Mouse (Mus musculus) olfactory bulb, adult 2 months (tissue): ENCODE measurements around the gene Kif1b. TPM values are rescaled to one million over a fixed set of nuclear protein-coding genes. Genes with fewer than 3 reads are reported as not detected.
A peak's percentile ranks its signal among the peaks of the same experiment; 100 is the strongest.

Source experiments
- H3K27ac ChIP-seq: fragments of 200-500 bp; 2 replicates; pipeline ENCODE4 v1.5.1; 2012; ENCODE audit warnings: low read depth, low read length; ENCODE audit not compliant: insufficient read depth
- H3K4me1 ChIP-seq: fragments of 200-500 bp; 2 replicates; pipeline ENCODE4 v1.6.1; 2012; ENCODE audit warnings: low read length; ENCODE audit not compliant: control insufficient read depth, insufficient read depth
- H3K4me3 ChIP-seq: fragments of 200-500 bp; 2 replicates; pipeline ENCODE4 v1.5.1; 2012; ENCODE audit warnings: mild to moderate bottlenecking, low read depth, low read length, moderate library complexity; ENCODE audit not compliant: insufficient read depth
- CTCF ChIP-seq: fragments of 200-500 bp; IDR thresholded peaks from 2 replicates; pipeline ENCODE4 v1.5.1; 2012; ENCODE audit warnings: low read depth, mild to moderate bottlenecking, low read length, moderate library complexity; ENCODE audit not compliant: insufficient read depth
- POLR2A ChIP-seq: fragments of 200-500 bp; IDR thresholded peaks from 2 replicates; pipeline ENCODE4 v1.6.1; 2012; ENCODE audit warnings: mild to moderate bottlenecking, low read depth, low read length, moderate library complexity; ENCODE audit not compliant: insufficient read depth
- WGBS: fragments of 180-500 bp; shearing (Covaris S2); methylation state at CpG from one replicate; pipeline ENCODE4 v1.1.7; 2018; 5-methylcytosine and 5-hydroxymethylcytosine counted together
- polyA plus RNA-seq: library from polyadenylated mRNA; stranded (reverse); fragments of >200 nt; gene quantifications from 2 replicates; pipeline ENCODE4 v1.2.4, GENCODE M21; 2012; ENCODE audit warnings: low replicate concordance; ENCODE audit not compliant: missing spikeins, insufficient read depth, insufficient read length

Gene Kif1b
- polyA plus RNA-seq, 1 experiment: 79.8 TPM

DNA sequence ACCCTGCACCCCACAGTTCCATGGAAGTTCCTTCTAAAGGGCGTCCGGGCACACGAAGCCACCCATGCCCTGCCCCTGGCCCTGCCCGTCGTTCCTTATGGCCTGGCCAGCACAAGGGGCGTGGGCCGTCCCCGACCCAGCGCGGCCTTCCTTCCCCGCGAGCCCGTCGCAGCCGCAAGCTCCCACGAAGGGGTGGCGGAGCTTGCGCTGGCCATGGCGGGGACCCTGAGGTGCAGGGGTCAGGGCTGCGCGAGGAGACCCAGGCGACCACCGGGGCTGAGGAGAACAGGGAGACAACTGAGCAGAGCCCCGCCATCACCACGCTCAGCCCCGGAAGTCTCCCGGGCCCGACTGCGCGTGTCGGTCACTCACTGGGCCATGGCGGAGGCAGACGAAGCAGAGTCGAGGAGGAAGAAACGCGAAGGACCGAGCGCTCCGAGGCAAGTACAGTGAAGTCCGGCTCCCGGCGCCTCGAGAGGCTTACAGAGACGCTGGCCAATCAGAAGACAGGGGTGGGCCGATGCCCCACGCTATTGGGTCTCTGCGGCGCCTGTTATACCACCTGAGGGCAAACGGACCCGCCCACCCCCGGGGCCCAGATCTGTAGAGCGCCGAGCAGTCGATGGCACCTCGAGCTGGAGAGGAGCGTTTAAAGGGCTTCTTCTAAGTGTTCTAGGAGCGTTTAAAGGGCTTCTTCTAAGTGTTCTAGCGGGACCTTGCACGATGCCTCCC is 141.1 kb downstream of the Kif1b start, which contains the start of gene Pgd:
Gene Pgd, minus strand, starts transcription at position 557 of the 732 bp plus-strand sequence.
- Histone ChIP-seq H3K4me3 (peak within 1 kb of the TSS; percentile 70), H3K27ac (no peak within 1 kb of the TSS), H3K4me1 (no peaks in the 10 kb centered on the region)
- WGBS: under 1% methylated on average over 59 of the region's 59 CpGs
- TF ChIP-seq CTCF (no peak), POLR2A (peak; percentile 75; the same call in 1 of the 2 replicates)

DNA sequence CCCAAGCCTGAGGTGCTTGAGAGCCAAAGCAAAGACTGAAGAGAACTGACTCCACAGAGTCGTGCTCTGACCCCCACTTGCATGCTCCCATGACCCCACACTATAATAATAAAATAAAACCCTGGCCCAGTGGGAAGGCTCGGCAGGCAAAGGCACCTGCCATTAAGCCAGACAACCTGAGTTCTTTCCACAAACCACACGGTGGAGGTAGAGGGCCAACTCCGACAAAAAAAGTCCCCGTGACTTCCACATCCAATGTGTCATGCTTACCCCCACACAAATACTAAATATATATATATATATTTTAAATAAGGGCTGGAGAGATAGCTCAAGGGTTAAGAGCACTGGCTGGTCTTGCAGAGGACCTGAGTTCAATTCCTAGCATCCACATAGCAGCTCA is 143.3 kb downstream of the Kif1b start:
- 65% methylated on average over 5 of the region's 5 CpGs for WGBS
- TF ChIP-seq POLR2A (no peak), CTCF (no peak)
- no peak overlapping the region for H3K27ac ChIP-seq
- no peaks in the 10 kb centered on the region for H3K4me1 ChIP-seq
- no peak overlapping the region for H3K4me3 ChIP-seq

DNA sequence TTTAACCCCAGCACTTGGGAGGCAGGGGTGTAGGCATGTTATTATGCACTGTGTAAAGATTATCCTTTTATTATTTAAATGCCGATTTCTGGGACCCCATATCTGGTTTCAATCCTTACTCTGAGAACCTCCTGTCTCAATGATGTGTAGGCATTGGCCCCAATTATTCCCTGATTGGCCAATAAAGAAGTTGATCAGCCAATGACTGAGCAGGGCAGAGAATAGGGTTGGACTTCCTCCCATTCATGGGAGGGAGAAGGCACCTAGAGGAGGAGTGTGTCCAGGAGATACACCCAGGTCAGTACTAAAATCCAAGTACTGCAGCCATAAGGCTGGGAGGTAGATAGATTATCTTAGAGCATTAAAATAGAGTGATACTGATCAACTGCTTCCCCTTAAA is 144.3 kb downstream of the Kif1b start:
- WGBS: 40% methylated on average over 1 of the region's 1 CpGs
- Histone ChIP-seq H3K4me3 (no peak overlapping the region), H3K27ac (no peak overlapping the region), H3K4me1 (no peaks in the 10 kb centered on the region)
- no peak for TF ChIP-seq POLR2A
- no peak for TF ChIP-seq CTCF

DNA sequence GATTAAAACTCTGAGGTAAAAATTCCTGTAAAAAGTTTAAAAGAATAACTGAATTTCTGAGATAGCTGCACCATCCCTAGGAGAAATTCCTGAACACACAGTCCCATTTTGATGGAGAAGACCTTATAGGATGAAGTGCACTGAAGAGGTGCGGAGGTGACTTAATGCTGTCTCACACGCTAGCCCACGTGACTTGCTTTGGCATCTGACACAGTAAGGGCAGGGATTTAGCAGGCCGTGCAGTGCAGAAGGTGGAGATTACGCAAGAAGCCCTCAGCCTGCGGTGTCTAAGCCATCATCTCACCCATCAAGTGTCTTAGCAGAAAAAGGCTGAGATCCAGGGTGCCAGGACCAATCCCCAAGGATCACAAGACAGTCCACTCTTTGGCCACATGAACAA is 146.3 kb downstream of the Kif1b start:
- no peak overlapping the region for H3K4me3 ChIP-seq
- no peak overlapping the region for H3K27ac ChIP-seq
- WGBS: 93% methylated on average over 6 of the region's 6 CpGs
- no peaks in the 10 kb centered on the region for H3K4me1 ChIP-seq
- no peak for TF ChIP-seq CTCF
- no peak for TF ChIP-seq POLR2A

DNA sequence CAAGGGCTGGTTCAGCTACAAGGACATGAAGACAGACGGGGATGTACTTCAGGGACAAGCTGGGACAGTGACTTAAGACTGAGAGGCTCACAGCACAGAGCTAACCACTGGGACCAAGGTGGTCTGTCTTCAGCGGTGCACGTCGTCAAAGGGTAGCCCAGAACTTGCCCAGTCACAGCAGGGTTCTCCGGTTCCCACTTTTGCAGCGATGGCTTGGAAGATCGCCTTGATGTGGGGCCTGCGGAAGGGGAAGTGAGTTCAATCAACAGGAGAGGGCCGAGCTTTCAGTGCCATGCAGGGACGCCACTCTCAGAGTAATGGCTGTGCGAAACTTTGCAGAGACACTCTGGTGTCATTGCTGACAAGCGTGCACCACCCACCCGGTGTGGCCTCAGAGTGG is 147.6 kb downstream of the Kif1b start:
- no peaks in the 10 kb centered on the region for H3K4me1 ChIP-seq
- 87% methylated on average over 13 of the region's 13 CpGs for WGBS
- TF ChIP-seq CTCF (no peak), POLR2A (no peak)
- no peak overlapping the region for H3K27ac ChIP-seq
- H3K4me3 ChIP-seq: no peak overlapping the region

DNA sequence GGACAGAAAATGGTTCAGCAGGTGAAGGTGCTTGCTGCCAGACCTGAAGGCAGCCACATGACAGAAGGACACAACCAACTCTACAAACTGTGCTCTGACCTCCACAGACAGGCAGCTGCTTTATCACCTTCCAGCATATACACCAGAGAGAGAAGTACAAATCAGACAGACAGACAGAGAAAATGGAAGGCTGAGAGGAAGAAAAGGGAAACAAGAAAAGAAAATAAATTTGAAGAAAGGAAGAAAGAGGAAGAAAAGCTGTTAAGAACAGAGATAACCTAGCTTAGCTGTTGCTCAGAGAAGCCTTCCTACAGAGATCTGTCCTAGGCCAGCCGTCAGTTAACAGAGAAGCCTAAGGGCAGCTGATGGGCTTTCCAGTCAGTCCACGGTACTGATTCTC is 148.3 kb downstream of the Kif1b start:
- H3K27ac ChIP-seq: no peak overlapping the region
- H3K4me3 ChIP-seq: no peak overlapping the region
- WGBS: 100% methylated on average over 2 of the region's 2 CpGs
- no peak for TF ChIP-seq POLR2A
- TF ChIP-seq CTCF: no peak
- H3K4me1 ChIP-seq: no peaks in the 10 kb centered on the region

DNA sequence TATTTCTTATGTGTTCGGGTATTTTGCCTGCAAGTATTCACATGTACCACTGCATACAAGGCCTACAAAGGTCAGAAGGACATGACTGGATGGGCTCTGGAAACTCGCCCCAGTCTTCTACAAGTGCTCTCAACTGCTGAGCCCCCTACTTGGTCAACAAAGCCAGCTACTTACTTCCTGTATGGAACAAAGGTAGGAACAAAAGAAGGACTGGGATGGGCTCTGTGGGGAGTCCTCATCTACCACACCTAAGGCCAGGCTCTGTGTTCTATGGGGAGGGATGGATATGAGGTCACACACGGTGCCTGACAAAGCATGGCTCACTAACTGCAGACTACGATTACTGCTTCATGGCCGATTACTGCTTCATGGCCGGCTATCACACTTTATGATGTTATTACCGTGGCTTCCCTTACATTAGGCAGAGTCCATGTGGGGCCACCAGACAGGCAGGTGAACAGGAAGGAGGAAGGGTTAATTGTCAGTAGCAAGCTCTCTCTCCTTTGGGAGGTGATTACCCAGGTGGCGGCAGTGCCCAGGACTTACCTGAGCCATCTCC is 150.0 kb downstream of the Kif1b start:
- Histone ChIP-seq H3K4me1 (no peaks in the 10 kb centered on the region), H3K4me3 (no peak overlapping the region), H3K27ac (no peak overlapping the region)
- 94% methylated on average over 8 of the region's 8 CpGs for WGBS
- TF ChIP-seq POLR2A (no peak), CTCF (no peak)

DNA sequence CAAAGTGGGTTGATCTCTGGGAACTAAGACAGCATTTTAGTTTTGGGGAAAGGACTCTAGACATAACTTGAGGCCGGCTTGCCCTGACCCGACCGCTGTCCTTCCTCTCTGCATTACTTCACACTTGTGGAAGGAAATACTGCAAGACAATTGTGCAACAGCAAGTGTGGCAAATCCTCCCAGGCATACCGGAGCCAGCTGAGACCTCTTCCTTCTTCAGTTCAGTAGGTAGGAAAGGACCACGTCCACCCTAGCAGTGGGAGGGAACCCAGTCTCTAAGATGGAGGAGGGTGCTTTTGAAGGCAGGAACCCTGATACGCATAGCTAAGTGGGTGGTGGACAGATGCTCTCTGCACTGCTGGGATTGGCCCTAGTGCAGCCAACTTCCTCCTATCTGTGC is 151.8 kb downstream of the Kif1b start:
- no peak overlapping the region for H3K27ac ChIP-seq
- TF ChIP-seq CTCF (no peak), POLR2A (no peak)
- 91% methylated on average over 6 of the region's 6 CpGs for WGBS
- H3K4me1 ChIP-seq: no peaks in the 10 kb centered on the region
- H3K4me3 ChIP-seq: no peak overlapping the region

DNA sequence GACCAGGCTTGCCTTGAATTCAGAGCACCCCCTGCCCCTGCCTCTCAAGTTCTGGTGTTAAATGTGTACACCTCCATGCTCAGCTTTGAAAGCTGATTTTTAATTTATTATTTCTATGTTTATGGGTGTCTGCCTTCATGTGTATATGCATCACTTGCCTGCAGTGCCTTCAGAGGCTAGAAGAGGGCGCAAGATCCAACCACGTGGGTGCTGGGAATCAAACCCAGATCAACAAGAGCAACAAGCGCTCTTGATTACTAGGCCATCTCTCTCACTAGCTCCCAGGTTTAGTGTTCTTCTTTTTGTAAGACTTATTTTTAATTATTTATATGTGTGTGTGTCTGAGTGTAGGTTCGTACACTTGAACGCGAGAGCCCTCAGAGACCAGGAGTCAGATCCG is 152.6 kb downstream of the Kif1b start:
- TF ChIP-seq CTCF (no peak), POLR2A (no peak)
- Histone ChIP-seq H3K27ac (no peak overlapping the region), H3K4me3 (no peak overlapping the region), H3K4me1 (no peaks in the 10 kb centered on the region)
- WGBS: 97% methylated on average over 7 of the region's 7 CpGs
